Mouse (Mus musculus) liver, postnatal 0 days (tissue): ENCODE data around the gene Arfip1.

ENCODE experiments used
- CTCF ChIP-seq: sonication (generic); IDR thresholded peaks from 2 replicates; pipeline ENCODE4 v1.5.1; 2016; ENCODE audit warnings: antibody characterized with exemption, low read depth
- EP300 ChIP-seq: IDR thresholded peaks from 2 replicates; pipeline ENCODE4 v1.6.1; 2016; ENCODE audit warnings: antibody characterized with exemption, low read depth, mild to moderate bottlenecking

DNA sequence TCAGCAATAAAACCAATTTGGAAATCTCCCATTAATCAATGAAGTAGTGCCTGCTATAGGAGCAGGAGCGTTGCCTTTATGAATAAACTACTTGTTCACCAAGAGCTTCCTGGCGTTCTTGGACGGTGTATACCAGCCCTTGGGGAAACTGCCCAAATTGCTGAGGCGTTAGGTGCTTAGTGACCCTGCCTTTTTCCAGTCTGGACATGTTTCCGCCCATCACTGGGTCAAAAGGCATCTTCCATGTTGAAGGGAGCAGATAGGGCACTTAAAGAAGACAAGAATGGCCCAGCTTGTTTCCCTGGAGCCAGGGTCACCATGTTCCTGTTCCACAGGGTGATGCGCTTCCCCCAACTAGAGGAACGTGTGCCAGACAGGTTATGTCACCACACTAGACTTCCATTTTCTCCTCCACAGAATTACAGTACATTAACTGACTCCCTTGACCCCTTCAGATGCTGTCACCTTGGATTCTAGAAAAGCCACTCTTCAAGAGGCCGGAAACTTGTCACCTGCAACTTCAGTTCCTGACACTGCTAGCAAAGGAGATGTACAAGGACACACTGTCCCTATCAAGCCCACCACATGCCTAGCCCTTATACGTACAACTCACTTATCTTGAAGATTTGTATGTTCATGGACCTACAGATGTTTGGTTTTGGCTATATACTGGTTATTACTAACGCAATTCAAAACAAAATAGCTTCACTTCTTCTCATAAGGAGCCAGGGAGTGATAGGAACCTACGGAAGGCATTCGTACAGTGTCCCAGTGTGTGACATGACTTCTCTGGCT, 107.2 kb downstream of the Arfip1 start:
- TF ChIP-seq CTCF (no peak), EP300 (peak; percentile 95)
